Mouse (Mus musculus) intestine, embryonic 16.5 days (tissue): ENCODE results near the gene Gm5475. TPM values are rescaled to one million over a fixed set of nuclear protein-coding genes. Genes with fewer than 3 reads are reported as not detected.

Experiments used
- ATAC-seq: fragments of 200-750 bp; cut with Nextera tagmentation; 2 replicates; pipeline ENCODE4 v1.8.0; 2017; ENCODE audit warnings: moderate TSS enrichment, moderate library complexity
- H3K27ac ChIP-seq: fragments of 300-500 bp; sonication (generic); 2 replicates; pipeline ENCODE4 v1.5.1; 2014; ENCODE audit warnings: mild to moderate bottlenecking, low read length
- H3K27me3 ChIP-seq: fragments of 300-500 bp; sonication (generic); replicated peaks from 2 replicates; pipeline ENCODE4 v1.6.1; 2014; ENCODE audit warnings: low read length, control low read depth, mixed read lengths; ENCODE audit not compliant: control insufficient read depth, insufficient read depth
- H3K36me3 ChIP-seq: fragments of 300-500 bp; sonication (generic); 2 replicates; pipeline ENCODE4 v1.6.1; 2014; ENCODE audit warnings: low read length, control low read depth; ENCODE audit not compliant: control insufficient read depth, insufficient read depth
- H3K4me1 ChIP-seq: fragments of 300-500 bp; sonication (generic); 2 replicates; pipeline ENCODE4 v1.6.1; 2014; ENCODE audit warnings: low read length, control low read depth, mixed read lengths; ENCODE audit not compliant: control insufficient read depth, insufficient read depth
- H3K4me2 ChIP-seq: fragments of 300-500 bp; sonication (generic); 2 replicates; pipeline ENCODE4 v1.6.1; 2014; ENCODE audit warnings: low read depth, low read length, control low read depth
- H3K4me3 ChIP-seq: fragments of 300-500 bp; sonication (generic); 2 replicates; pipeline ENCODE4 v1.5.1; 2014; ENCODE audit warnings: mild to moderate bottlenecking, low read length
- H3K9ac ChIP-seq: fragments of 300-500 bp; sonication (generic); 2 replicates; pipeline ENCODE4 v1.6.1; 2014; ENCODE audit warnings: low read depth, low read length
- H3K9me3 ChIP-seq: fragments of 300-500 bp; sonication (generic); 2 replicates; pipeline ENCODE4 v1.6.1; 2016; ENCODE audit warnings: low read length, control low read depth; ENCODE audit not compliant: control insufficient read depth
- WGBS: fragments of 180-500 bp; shearing (Covaris S2); extraction: QIAGEN DNeasy Blood & Tissue Kit; methylation state at CpG from one replicate; pipeline ENCODE4 v1.1.7; 2014; 5-methylcytosine and 5-hydroxymethylcytosine counted together
- polyA plus RNA-seq: library from polyadenylated mRNA; unstranded; fragments of >200 nt; fragmentation: Nextera tagmentation; extraction: Ambion mirVana; gene quantifications from 2 replicates; pipeline ENCODE4 v1.2.1, GENCODE M21; 2015

The Gm5475 gene
- polyA plus RNA-seq, 1 experiment from 2014 or later: 0.11 TPM

DNA sequence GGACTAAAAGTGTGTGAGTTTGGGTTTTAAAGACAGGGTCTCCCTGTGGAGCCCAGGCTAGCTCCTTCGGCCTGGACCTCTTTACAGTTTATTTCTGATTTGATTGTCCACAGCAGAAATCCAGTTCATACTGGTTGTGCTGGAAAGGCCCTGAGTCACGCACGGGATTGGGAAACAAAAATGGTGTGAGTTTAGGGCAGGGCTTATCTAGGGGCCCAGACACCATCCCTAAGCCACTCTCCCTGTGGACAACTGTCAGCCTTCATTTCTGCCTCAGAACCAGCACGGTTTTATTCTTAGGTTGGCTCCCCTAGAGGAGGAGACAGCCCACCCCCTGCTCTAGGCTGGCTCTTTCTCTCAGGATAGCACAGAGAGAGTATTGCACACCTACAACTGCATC lies 11.3 kb downstream of the Gm5475 start:
- Histone ChIP-seq H3K27ac (no peak overlapping the region), H3K4me1 (peaks cover 4% of the 10 kb centered on the region; the same call in 1 of the 2 replicates), H3K36me3 (no peaks in the 10 kb centered on the region), H3K9me3 (no peaks in the 10 kb centered on the region), H3K4me2 (no peak overlapping the region), H3K9ac (no peak overlapping the region; the same call in 1 of the 2 replicates), H3K4me3 (no peak overlapping the region), H3K27me3 (no peaks in the 10 kb centered on the region)
- WGBS: 69% methylated on average over 4 of the region's 4 CpGs
- no peak for ATAC-seq

DNA sequence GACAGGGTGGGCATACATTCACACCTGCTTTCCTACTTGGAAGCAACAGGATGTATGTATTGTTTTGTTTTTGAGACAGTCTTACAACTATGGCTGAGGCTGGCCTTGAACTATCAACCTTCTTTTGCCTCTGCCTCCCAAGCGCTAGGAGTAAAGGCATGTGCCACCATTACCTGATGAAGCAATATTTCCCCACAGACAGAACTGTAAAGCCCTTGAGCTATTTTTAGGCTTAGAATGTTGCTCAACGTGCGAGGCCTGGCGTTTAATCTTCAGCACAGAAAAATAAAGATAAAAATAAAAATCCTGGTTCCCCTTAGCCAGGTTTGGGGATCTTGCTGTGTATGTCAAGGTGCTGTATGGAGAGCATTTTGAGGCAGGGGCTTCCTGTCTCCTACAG lies 14.2 kb downstream of the Gm5475 start:
- 62% methylated on average over 4 of the region's 4 CpGs for WGBS
- peak; percentile 76 for ATAC-seq
- Histone ChIP-seq H3K27me3 (no peaks in the 10 kb centered on the region), H3K9me3 (no peaks in the 10 kb centered on the region), H3K27ac (peak overlapping the region; percentile 54), H3K36me3 (no peaks in the 10 kb centered on the region), H3K4me3 (no peak overlapping the region), H3K9ac (no peak overlapping the region), H3K4me2 (no peak overlapping the region), H3K4me1 (0 out of 2 replicates have a peak, but pooled peaks cover 2% of the 10 kb centered on the region)

- Histone ChIP-seq H3K36me3 (no peaks in the 10 kb centered on the region), H3K9ac (no peak overlapping the region), H3K4me2 (no peak overlapping the region), H3K27ac (peak overlapping the region; percentile 54), H3K4me3 (no peak overlapping the region), H3K4me1 (0 out of 2 replicates have a peak, but pooled peaks cover 2% of the 10 kb centered on the region), H3K27me3 (no peaks in the 10 kb centered on the region), H3K9me3 (no peaks in the 10 kb centered on the region)
- peak; percentile 95 for ATAC-seq
- WGBS: 45% methylated on average over 10 of the region's 10 CpGs
Observed at GRCm38 (mm10) chr15:100436518-100436917, 14.6 kb downstream of the Gm5475 start.

DNA sequence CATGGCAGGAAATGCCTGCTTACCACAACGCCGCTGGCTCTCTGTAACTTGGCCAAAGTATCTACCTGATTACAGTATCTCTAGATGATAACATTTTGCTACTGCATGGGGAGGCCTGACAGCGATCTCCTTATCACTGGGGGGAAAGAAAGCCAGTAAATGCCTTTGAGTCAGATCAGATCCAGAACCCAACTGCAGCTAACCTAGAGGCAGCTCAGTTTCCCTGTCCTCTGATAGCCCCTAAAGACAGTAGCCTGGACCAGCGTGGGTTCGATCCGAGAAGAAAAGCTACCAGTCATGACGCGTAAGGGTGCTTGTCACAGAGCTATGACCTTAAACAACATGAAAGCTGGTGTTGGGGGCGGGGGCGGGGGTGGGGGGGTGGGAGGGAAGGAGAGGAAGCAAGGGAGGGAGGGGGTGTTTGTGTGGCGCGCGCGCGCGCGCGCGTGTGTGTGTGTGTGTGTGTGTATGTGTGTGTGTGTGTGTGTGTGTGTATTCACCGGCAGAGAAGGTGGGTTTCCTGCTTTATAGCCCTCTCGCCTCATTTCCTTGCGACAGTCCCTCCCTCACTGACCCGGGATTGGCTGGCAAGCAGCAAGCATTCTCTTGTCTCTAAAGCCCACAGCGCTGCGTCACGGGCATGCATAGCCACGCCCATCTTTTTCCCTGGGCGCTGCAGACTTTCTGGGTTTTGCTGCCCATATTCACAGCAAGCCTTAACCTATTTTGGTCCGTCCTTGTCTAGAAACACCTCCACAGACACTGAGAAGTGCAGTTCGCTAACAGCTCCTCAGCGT lies 21.4 kb downstream of the Gm5475 start:
- peak overlapping the region; percentile 86 for H3K27ac ChIP-seq
- no peaks in the 10 kb centered on the region for H3K36me3 ChIP-seq
- H3K9ac ChIP-seq: peak overlapping the region; percentile 67
- peak overlapping the region; percentile 73 for H3K4me2 ChIP-seq
- ATAC-seq: peak; percentile 96
- peak overlapping the region; percentile 43 for H3K4me3 ChIP-seq
- H3K4me1 ChIP-seq: no peaks in the 10 kb centered on the region; the same call in 1 of the 2 replicates
- 1% methylated on average over 27 of the region's 31 CpGs for WGBS
- no peaks in the 10 kb centered on the region for H3K9me3 ChIP-seq
- no peaks in the 10 kb centered on the region for H3K27me3 ChIP-seq

GRCm38 (mm10) chr15:100446887-100447286 lies 24.9 kb downstream of the Gm5475 start:
- Histone ChIP-seq H3K4me3 (no peak overlapping the region), H3K36me3 (no peaks in the 10 kb centered on the region), H3K9ac (no peak overlapping the region), H3K27me3 (no peaks in the 10 kb centered on the region), H3K9me3 (no peaks in the 10 kb centered on the region), H3K4me2 (no peak overlapping the region), H3K27ac (no peak overlapping the region), H3K4me1 (peaks cover 6% of the 10 kb centered on the region)
- ATAC-seq: no peak
- 65% methylated on average over 2 of the region's 2 CpGs for WGBS

DNA sequence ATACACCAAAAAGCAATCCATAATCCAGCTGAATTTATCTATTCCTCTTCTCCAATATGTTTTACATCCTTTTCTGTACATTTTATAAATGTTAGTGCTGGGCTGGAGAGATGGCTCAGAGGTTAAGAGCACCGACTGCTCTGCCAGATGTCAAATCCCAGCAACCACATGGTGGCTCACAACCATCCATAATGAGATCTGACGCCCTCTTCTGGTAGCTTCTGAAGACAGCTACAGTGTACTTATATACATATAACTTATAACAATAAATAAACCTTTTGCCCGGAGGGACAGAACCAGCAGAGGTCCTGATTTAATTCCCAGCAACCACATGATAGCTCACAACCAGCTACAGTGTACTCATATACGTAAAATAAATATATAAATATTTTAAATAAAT lies 26.6 kb downstream of the Gm5475 start:
- Histone ChIP-seq H3K27me3 (no peaks in the 10 kb centered on the region), H3K4me2 (no peak overlapping the region), H3K9ac (no peak overlapping the region), H3K9me3 (no peaks in the 10 kb centered on the region), H3K4me1 (peaks cover 6% of the 10 kb centered on the region), H3K4me3 (no peak overlapping the region), H3K27ac (no peak overlapping the region), H3K36me3 (no peaks in the 10 kb centered on the region)
- no peak for ATAC-seq
- WGBS: 73% methylated on average over 4 of the region's 4 CpGs

GRCm38 (mm10) chr15:100449495-100449894 lies 27.5 kb downstream of the Gm5475 start:
- WGBS: 74% methylated on average over 3 of the region's 3 CpGs
- H3K36me3 ChIP-seq: no peaks in the 10 kb centered on the region
- H3K27me3 ChIP-seq: no peaks in the 10 kb centered on the region
- no peak overlapping the region for H3K27ac ChIP-seq
- no peak overlapping the region for H3K9ac ChIP-seq
- H3K4me3 ChIP-seq: no peak overlapping the region
- H3K4me2 ChIP-seq: no peak overlapping the region
- peaks cover 6% of the 10 kb centered on the region; the same call in 1 of the 2 replicates for H3K4me1 ChIP-seq
- H3K9me3 ChIP-seq: no peaks in the 10 kb centered on the region
- no peak for ATAC-seq

DNA sequence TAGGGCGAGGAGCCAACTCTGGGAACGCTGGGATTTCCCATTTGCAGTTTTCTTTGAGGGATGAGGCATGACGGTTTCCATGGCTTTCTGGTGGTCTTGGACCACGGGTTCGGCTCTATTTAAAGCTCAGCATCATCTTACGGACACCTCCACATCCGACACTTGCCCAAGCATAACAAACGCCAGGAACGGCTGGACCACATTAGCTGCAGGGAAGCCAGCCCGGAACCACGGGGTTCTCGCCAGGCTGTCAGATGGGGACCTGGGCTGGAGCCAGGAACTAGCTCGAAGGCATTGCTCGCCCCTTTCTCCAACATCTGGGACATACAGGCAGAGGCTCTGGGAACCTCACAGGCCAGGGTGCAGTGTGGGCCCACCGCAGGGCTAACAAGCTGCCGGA lies 29.3 kb downstream of the Gm5475 start:
- Histone ChIP-seq H3K9me3 (no peaks in the 10 kb centered on the region), H3K9ac (no peak overlapping the region), H3K4me2 (no peak overlapping the region), H3K27ac (no peak overlapping the region), H3K36me3 (no peaks in the 10 kb centered on the region), H3K4me1 (peaks cover 6% of the 10 kb centered on the region; the same call in 1 of the 2 replicates), H3K4me3 (no peak overlapping the region), H3K27me3 (no peaks in the 10 kb centered on the region)
- ATAC-seq: no peak
- 62% methylated on average over 16 of the region's 16 CpGs for WGBS

DNA sequence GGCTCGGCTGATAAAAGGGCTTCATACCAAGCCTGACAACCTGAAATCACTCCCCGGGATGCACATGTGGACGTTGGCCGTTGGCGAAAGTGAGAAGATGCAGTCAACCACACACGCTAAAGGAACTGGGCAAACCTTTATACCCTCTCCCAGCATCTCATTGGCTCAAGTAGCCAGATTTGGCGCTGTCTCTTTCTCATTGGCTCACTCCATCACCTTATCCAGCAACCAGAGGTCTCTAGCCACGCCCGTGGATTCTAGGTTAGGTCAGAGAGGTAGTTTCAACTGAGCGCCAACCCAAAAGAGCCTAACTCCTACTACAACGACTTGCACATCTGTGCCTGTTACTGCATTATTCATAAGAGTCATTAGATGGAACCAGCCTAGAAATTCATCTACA lies 30.5 kb downstream of the Gm5475 start:
- peaks cover 6% of the 10 kb centered on the region; the same call in 1 of the 2 replicates for H3K4me1 ChIP-seq
- H3K36me3 ChIP-seq: no peaks in the 10 kb centered on the region
- H3K4me2 ChIP-seq: no peak overlapping the region
- H3K27ac ChIP-seq: no peak overlapping the region
- no peak overlapping the region for H3K9ac ChIP-seq
- WGBS: 76% methylated on average over 11 of the region's 11 CpGs
- H3K9me3 ChIP-seq: no peaks in the 10 kb centered on the region
- ATAC-seq: no peak
- no peaks in the 10 kb centered on the region for H3K27me3 ChIP-seq
- no peak overlapping the region for H3K4me3 ChIP-seq
